Mouse (Mus musculus) CH12.LX (cell line): ENCODE results near the gene Krtcap3.

Experiments used
- CTCF ChIP-seq, 2 experiments: IDR thresholded peaks in 1 of 2; conservative IDR thresholded peaks in 1 of 2; 2 replicates each; pipeline ENCODE4 v1.5.1; 2011 to 2012; ENCODE audit warnings: low read depth in 2 of 2, low read length in 2 of 2, improper control_type of control experiment in 1 of 2, inconsistent platforms in 1 of 2, mild to moderate bottlenecking in 1 of 2, moderate library complexity in 1 of 2
- EP300 ChIP-seq: IDR thresholded peaks from 2 replicates; pipeline ENCODE4 v1.6.1; 2011; ENCODE audit warnings: low read length, improper control_type of control experiment
- POLR2A ChIP-seq: IDR thresholded peaks from 2 replicates; pipeline ENCODE4 v1.6.1; 2011; ENCODE audit warnings: low read depth, mild to moderate bottlenecking, improper control_type of control experiment, low read length
- USF1 ChIP-seq: IDR thresholded peaks from 2 replicates; pipeline ENCODE4 v1.6.1; 2014; ENCODE audit warnings: low read depth, mild to moderate bottlenecking, inconsistent platforms, low read length, improper control_type of control experiment

- TF ChIP-seq EP300 (no peak), CTCF (conservative IDR thresholded peaks at IDR 0.05 in 1 of 2, IDR thresholded peaks at IDR 0.05 in 1 of 2; ENCODE audit: low read depth in 2 of 2, low read length in 2 of 2) (no peak), USF1 (no peak), POLR2A (no peak)
Observed at GRCm38 (mm10) chr5:31255971-31256370, 4.5 kb downstream of the Krtcap3 start.
